10 mouse cellular contexts compared by ENCODE assay signal in the genomic region with DNA sequence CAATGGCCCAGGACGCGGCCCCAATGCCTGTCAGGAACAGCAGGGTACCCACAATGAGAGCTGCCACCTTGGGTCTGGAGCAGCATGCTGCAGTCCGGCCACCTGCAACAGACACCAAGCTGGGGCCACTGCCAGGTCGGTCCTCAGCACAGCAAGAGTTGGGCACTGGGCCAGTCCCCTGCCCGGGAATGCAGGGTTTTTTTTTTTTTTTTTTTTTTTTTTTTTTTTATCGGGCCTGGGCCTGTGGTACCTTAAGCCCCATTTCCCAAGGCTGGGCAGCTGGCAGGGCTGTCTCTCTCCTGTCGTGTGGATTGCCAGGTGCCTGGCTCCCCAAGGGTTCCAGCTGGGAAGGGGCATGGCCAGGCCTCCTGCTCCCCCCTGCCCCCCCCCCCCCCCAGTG. TPM values are rescaled to one million over a fixed set of nuclear protein-coding genes. Genes with fewer than 3 reads are reported as not detected.
DNase-seq lines count a peak whose midpoint lies in the region; ATAC-seq and TF ChIP-seq lines count a peak whose summit lies in the region.
"Had no signal": no experiment of that assay in that cellular context is flagged by ENCODE, and none has a peak within 500 bp of the region (broad histone marks: within the 10 kb centered on the region; RNA-seq: fewer than 3 reads in every experiment).

No protein-coding gene starts in this region.

- WGBS in heart, postnatal 0 days: 28% methylated on average over 5 of the region's 7 CpGs
- WGBS in heart, embryonic 12.5 days: 35% methylated on average over 7 of the region's 7 CpGs
- WGBS in lung, embryonic 14.5 days: 49% methylated on average over 6 of the region's 7 CpGs
- 51% methylated on average over 7 of the region's 7 CpGs for WGBS in liver, embryonic 12.5 days (ENCODE audit: insufficient replicate concordance)

- no peak overlapping the region for H3K4me3 ChIP-seq in heart, postnatal 0 days (ENCODE audit: low read depth, low read length)
- H3K4me3 ChIP-seq in heart, embryonic 12.5 days: no peak overlapping the region
- no peak overlapping the region for H3K4me3 ChIP-seq in lung, embryonic 14.5 days (ENCODE audit: low read depth, low read length)
- H3K4me3 ChIP-seq in layer of hippocampus, adult 2 months: no peak overlapping the region
- H3K4me3 ChIP-seq in liver, embryonic 12.5 days: no peak overlapping the region
- H3K4me3 ChIP-seq: limb, embryonic 15.5 days had no signal

- peaks cover 4% of the 10 kb centered on the region; the same call in 1 of the 2 replicates for H3K4me1 ChIP-seq in heart, postnatal 0 days (ENCODE audit: control insufficient read depth, insufficient read depth)
- H3K4me1 ChIP-seq in heart, embryonic 12.5 days (replicated peaks): peaks cover 29% of the 10 kb centered on the region
- no peaks in the 10 kb centered on the region for H3K4me1 ChIP-seq in lung, embryonic 14.5 days (ENCODE audit: insufficient read depth)
- H3K4me1 ChIP-seq in liver, embryonic 12.5 days: peaks cover 22% of the 10 kb centered on the region
- H3K4me1 ChIP-seq: limb, embryonic 15.5 days had no signal

- no peaks in the 10 kb centered on the region for H3K27me3 ChIP-seq in heart, postnatal 0 days (ENCODE audit: control insufficient read depth, insufficient read depth, low read length)
- H3K27me3 ChIP-seq in heart, embryonic 12.5 days (replicated peaks): no peaks in the 10 kb centered on the region
- no peaks in the 10 kb centered on the region for H3K27me3 ChIP-seq in lung, embryonic 14.5 days (ENCODE audit: insufficient read depth, low read length)
- peaks cover 6% of the 10 kb centered on the region; the same call in 1 of the 2 replicates for H3K27me3 ChIP-seq in liver, embryonic 12.5 days (replicated peaks)
- H3K27me3 ChIP-seq: limb, embryonic 15.5 days had no signal

- ATAC-seq in heart, postnatal 0 days (ENCODE audit: insufficient read depth, low read depth): peak; percentile 68
- ATAC-seq in heart, embryonic 12.5 days (ENCODE audit: insufficient number of reproducible peaks, low FRiP score): no peak
- ATAC-seq in lung, embryonic 14.5 days (ENCODE audit: insufficient read depth): no peak
- ATAC-seq in liver, embryonic 12.5 days: no peak

- no peak overlapping the region for H3K27ac ChIP-seq in heart, postnatal 0 days (ENCODE audit: low read depth)
- no peak overlapping the region for H3K27ac ChIP-seq in heart, embryonic 12.5 days (ENCODE audit: poor library complexity, severe bottlenecking)
- H3K27ac ChIP-seq in lung, embryonic 14.5 days (ENCODE audit: low read depth): no peak overlapping the region
- H3K27ac ChIP-seq in layer of hippocampus, adult 2 months: no peak overlapping the region
- H3K27ac ChIP-seq in liver, embryonic 12.5 days: no peak overlapping the region
- H3K27ac ChIP-seq: hindbrain, embryonic 14.5 days; limb, embryonic 15.5 days had no signal

- peak; percentile 55 for DNase-seq in heart, postnatal 0 days (ENCODE audit: low spot score)
- DNase-seq in adipocyte (ENCODE audit: low spot score): peak; percentile 31
- peak; percentile 77 to 86 for DNase-seq in cerebellum, postnatal 25 days
- peak; percentile 59 for DNase-seq in lung, embryonic 14.5 days
- no peak for DNase-seq in layer of hippocampus, adult 2 months (ENCODE audit: low spot score in 2 of 2)
- no peak for DNase-seq in frontal cortex, postnatal 10 days (ENCODE audit: low spot score in 2 of 2)

- H3K4me2 ChIP-seq in heart, postnatal 0 days (ENCODE audit: low read depth, low read length): no peak overlapping the region
- no peak overlapping the region for H3K4me2 ChIP-seq in heart, embryonic 12.5 days
- no peak overlapping the region for H3K4me2 ChIP-seq in lung, embryonic 14.5 days
- H3K4me2 ChIP-seq in liver, embryonic 12.5 days: no peak overlapping the region
- H3K4me2 ChIP-seq: hindbrain, embryonic 14.5 days; limb, embryonic 15.5 days had no signal

- TF ChIP-seq CTCF in heart, postnatal 0 days (IDR thresholded peaks at IDR 0.05; ENCODE audit: low read depth): no peak
- no peak for TF ChIP-seq CTCF in lung, embryonic 14.5 days (IDR thresholded peaks at IDR 0.05; ENCODE audit: low read depth)
- no peak for TF ChIP-seq CTCF in layer of hippocampus, adult 2 months (conservative IDR thresholded peaks at IDR 0.05)

- TF ChIP-seq EP300 in heart, postnatal 0 days (IDR thresholded peaks at IDR 0.05; ENCODE audit: low read depth): no peak

- H3K9ac ChIP-seq in heart, postnatal 0 days (replicated peaks; ENCODE audit: low read depth, low read length): no peak overlapping the region
- no peak overlapping the region for H3K9ac ChIP-seq in heart, embryonic 12.5 days
- no peak overlapping the region for H3K9ac ChIP-seq in lung, embryonic 14.5 days
- H3K9ac ChIP-seq in liver, embryonic 12.5 days: no peak overlapping the region
- H3K9ac ChIP-seq: hindbrain, embryonic 14.5 days; limb, embryonic 15.5 days had no signal

- H3K36me3 ChIP-seq in heart, postnatal 0 days (replicated peaks; ENCODE audit: control insufficient read depth, insufficient read depth, low read length): no peaks in the 10 kb centered on the region
- H3K36me3 ChIP-seq in heart, embryonic 12.5 days: no peaks in the 10 kb centered on the region
- no peaks in the 10 kb centered on the region for H3K36me3 ChIP-seq in lung, embryonic 14.5 days (ENCODE audit: insufficient read depth)
- no peaks in the 10 kb centered on the region for H3K36me3 ChIP-seq in liver, embryonic 12.5 days
- H3K36me3 ChIP-seq: limb, embryonic 15.5 days had no signal

- no peaks in the 10 kb centered on the region for H3K9me3 ChIP-seq in heart, postnatal 0 days (replicated peaks; ENCODE audit: control insufficient read depth, low read length)
- H3K9me3 ChIP-seq in heart, embryonic 12.5 days (replicated peaks): no peaks in the 10 kb centered on the region
- H3K9me3 ChIP-seq in lung, embryonic 14.5 days (ENCODE audit: low read depth, low read length): no peaks in the 10 kb centered on the region
- H3K9me3 ChIP-seq in liver, embryonic 12.5 days (replicated peaks): no peaks in the 10 kb centered on the region
- H3K9me3 ChIP-seq: limb, embryonic 15.5 days had no signal

RNA-seq across cellular contexts. Expression of gene Hpn, which starts 6.0 kb away (rescaled TPM):
- 6.7 and 10.5 TPM in 2 replicates for total RNA-seq in heart, postnatal 0 days (2014; rRNA removed; ENCODE audit: low replicate concordance)
- 1.3 and 1.7 TPM in 2 replicates for polyA plus RNA-seq in heart, postnatal 0 days (2015; fragmentation: Nextera tagmentation; extraction: Ambion mirVana)
- polyA plus RNA-seq in heart, embryonic 12.5 days (2016; fragmentation: Nextera tagmentation; extraction: Ambion mirVana): 1.9 and 2.0 TPM in 2 replicates
- polyA plus RNA-seq in lung, embryonic 14.5 days (2014; fragmentation: Nextera tagmentation; extraction: Ambion mirVana): 9.9 and 10.8 TPM in 2 replicates
- 1 to 10 TPM; 2.9 to 7.1 TPM for total RNA-seq in layer of hippocampus, adult 2 months (2021)
- polyA plus RNA-seq in liver, embryonic 12.5 days (2016; fragmentation: Nextera tagmentation; extraction: Ambion mirVana): 33.2 and 36.2 TPM in 2 replicates

RNA-seq across cellular contexts. Expression of gene Scn1b, which starts 17.7 kb away (rescaled TPM):
- total RNA-seq in heart, postnatal 0 days (2014; rRNA removed; ENCODE audit: low replicate concordance): 4.7 and 28.3 TPM in 2 replicates
- polyA plus RNA-seq in heart, postnatal 0 days (2015; fragmentation: Nextera tagmentation; extraction: Ambion mirVana): 4.2 and 5.3 TPM in 2 replicates
- polyA plus RNA-seq in heart, embryonic 12.5 days (2016; fragmentation: Nextera tagmentation; extraction: Ambion mirVana): 5.3 and 5.7 TPM in 2 replicates
- polyA plus RNA-seq in lung, embryonic 14.5 days (2014; fragmentation: Nextera tagmentation; extraction: Ambion mirVana): 0.93 and 1.3 TPM in 2 replicates
- 100 to 1,000 TPM; 585 to 611 TPM for total RNA-seq in layer of hippocampus, adult 2 months (2021)
- polyA plus RNA-seq in liver, embryonic 12.5 days (2016; fragmentation: Nextera tagmentation; extraction: Ambion mirVana): 0.97 and 1.2 TPM in 2 replicates

RNA-seq across cellular contexts. Expression of gene Fxyd3, which starts 32.6 kb away (rescaled TPM):
- total RNA-seq in heart, postnatal 0 days (2014; rRNA removed; ENCODE audit: low replicate concordance): 0.81 and 0.92 TPM in 2 replicates
- polyA plus RNA-seq in heart, postnatal 0 days (2015; fragmentation: Nextera tagmentation; extraction: Ambion mirVana): 0.66 and 2.4 TPM in 2 replicates
- 0.15 and 0.23 TPM in 2 replicates for polyA plus RNA-seq in heart, embryonic 12.5 days (2016; fragmentation: Nextera tagmentation; extraction: Ambion mirVana)
- polyA plus RNA-seq in lung, embryonic 14.5 days (2014; fragmentation: Nextera tagmentation; extraction: Ambion mirVana): 30.7 and 34.0 TPM in 2 replicates
- 1 to 10 TPM in 1 of 2 experiments, not detected in 1; 1.7 TPM for total RNA-seq in layer of hippocampus, adult 2 months (2021)
- 0.67 and 0.86 TPM in 2 replicates for polyA plus RNA-seq in liver, embryonic 12.5 days (2016; fragmentation: Nextera tagmentation; extraction: Ambion mirVana)

RNA-seq across cellular contexts. Expression of gene Gramd1a, which starts 46.6 kb away (rescaled TPM):
- 53.9 and 57.2 TPM in 2 replicates for total RNA-seq in heart, postnatal 0 days (2014; rRNA removed; ENCODE audit: low replicate concordance)
- 25.9 and 27.0 TPM in 2 replicates for polyA plus RNA-seq in heart, postnatal 0 days (2015; fragmentation: Nextera tagmentation; extraction: Ambion mirVana)
- 63.4 and 64.6 TPM in 2 replicates for polyA plus RNA-seq in heart, embryonic 12.5 days (2016; fragmentation: Nextera tagmentation; extraction: Ambion mirVana)
- polyA plus RNA-seq in lung, embryonic 14.5 days (2014; fragmentation: Nextera tagmentation; extraction: Ambion mirVana): 56.7 and 67.2 TPM in 2 replicates
- 100 to 1,000 TPM; 118 to 124 TPM for total RNA-seq in layer of hippocampus, adult 2 months (2021)
- 20.3 and 21.2 TPM in 2 replicates for polyA plus RNA-seq in liver, embryonic 12.5 days (2016; fragmentation: Nextera tagmentation; extraction: Ambion mirVana)

RNA-seq across cellular contexts. Expression of gene Lgi4, which starts 49.9 kb away (rescaled TPM):
- 0.27 and 2.7 TPM in 2 replicates for total RNA-seq in heart, postnatal 0 days (2014; rRNA removed; ENCODE audit: low replicate concordance)
- polyA plus RNA-seq in heart, postnatal 0 days (2015; fragmentation: Nextera tagmentation; extraction: Ambion mirVana): 0.08 and 0.19 TPM in 2 replicates
- 0.14 TPM in 1 of 2 replicates, not detected in the other for polyA plus RNA-seq in heart, embryonic 12.5 days (2016; fragmentation: Nextera tagmentation; extraction: Ambion mirVana)
- polyA plus RNA-seq in lung, embryonic 14.5 days (2014; fragmentation: Nextera tagmentation; extraction: Ambion mirVana): 0.13 and 0.38 TPM in 2 replicates
- 10 to 100 TPM; 37.9 to 41.9 TPM for total RNA-seq in layer of hippocampus, adult 2 months (2021)
- polyA plus RNA-seq in liver, embryonic 12.5 days (2016; fragmentation: Nextera tagmentation; extraction: Ambion mirVana): 0.06 and 0.19 TPM in 2 replicates

Comparison
In these comparisons a context has a peak if more than half of its experiments do, and no peak if none do; other contexts are left out.
1. DNase-seq: peak in heart, postnatal 0 days (single experiment), adipocyte (single experiment), cerebellum, postnatal 25 days (2 of 2) and lung, embryonic 14.5 days (single experiment); none in layer of hippocampus, adult 2 months (0 of 2) and frontal cortex, postnatal 10 days (0 of 2).